Mouse (Mus musculus): Measurements from ENCODE around the gene Gm20481. TPM values are rescaled to one million over a fixed set of nuclear protein-coding genes. Genes with fewer than 3 reads are reported as not detected.

Gene Gm20481
- not detected in 4 replicates for total RNA-seq (2023; ENCODE audit: inconsistent age)

DNA sequence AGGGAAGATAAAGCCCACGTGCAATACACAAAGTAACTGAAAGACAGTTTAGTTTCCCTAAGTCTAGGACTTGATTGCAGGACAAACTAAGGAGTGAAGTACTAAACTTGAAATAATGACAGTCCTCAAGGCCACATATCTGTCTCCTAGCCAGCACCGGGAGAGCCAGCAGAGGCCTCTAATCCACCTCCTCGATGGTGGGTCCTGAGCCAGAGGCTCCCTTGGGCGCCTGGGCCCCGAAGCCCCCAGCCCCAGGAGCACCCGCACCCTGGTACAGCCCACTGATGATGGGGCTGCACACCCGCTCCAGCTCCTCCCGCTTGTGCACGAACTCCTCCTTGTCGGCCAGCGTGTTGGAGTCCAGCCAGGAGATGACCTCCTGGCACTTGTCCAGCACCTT lies at the start of gene Gm20481:
Gene Gm20481 (plus strand): TSS at position 91 of the 400 bp plus-strand sequence.

DNA sequence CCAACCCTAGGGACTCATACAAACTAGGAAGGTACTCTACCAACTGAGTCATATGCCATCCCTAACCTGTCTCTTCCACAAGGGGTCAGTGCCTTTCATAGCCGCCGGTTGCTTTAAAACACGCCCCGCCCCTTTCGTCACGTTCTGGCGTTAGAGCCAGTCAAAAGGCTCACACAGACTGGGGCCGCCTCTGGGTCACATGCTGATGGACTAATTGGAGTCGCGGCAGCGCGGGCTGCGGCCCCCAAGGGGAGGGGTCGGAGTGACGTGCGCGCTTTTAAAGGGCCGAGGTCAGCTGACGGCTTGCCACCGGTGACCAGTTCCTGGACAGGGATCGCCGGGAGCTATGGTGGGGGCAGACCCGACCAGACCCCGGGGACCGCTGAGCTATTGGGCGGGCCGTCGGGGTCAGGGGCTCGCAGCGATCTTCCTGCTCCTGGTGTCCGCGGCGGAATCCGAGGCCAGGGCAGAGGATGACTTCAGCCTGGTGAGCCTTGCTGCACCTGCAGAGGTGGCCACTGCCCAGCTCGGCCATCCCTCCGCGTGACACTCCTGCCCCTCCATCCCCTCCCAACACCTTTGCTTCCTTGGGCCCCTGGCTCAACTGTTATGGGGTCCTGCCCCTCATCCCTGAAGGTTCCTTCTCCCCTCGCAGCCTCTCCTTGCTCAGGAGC lies 38.5 kb upstream of the Gm20481 start, which contains the start of gene Neu1:
Gene Neu1 (plus strand): TSS at position 193 of the 674 bp plus-strand sequence.

GRCm38 (mm10) chr17:34959130-34959778 lies 10.5 kb upstream of the Gm20481 start, which contains the start of gene Hspa1b:
Hspa1b (minus strand) TSS chr17:34959238.

DNA sequence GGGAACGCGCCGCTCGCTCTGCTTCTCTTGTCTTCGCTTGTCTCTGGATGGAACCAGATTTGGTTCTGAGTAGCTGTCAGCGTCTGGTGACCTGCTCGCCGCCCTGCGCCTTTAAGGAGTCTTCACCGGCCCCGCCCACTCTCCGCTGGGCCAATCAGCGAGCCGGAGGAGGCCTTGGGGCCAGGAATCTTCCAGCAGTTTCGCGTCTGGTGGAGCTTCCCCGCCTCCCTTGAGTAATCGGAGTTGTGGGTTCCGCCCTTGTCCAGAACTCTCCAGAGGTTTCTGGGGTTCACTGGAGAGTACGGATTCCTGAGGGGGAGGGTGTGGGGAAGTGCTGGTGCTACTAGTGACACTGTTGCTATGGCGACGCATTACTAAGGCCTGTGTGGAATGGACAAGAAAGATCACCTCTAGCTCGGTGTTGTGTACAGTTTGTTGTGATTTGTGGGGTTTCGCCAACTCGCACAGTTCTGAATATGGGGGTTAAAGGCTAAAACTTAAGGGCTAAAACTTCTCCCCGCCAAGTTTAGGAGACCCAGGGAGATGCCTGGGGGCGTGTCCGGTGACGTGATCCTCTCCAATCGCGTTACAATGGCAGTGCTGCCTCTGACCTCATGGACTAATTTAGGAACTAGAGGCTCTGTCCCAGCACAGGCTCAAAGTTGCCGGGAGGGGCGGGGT lies 2.5 kb downstream of the Gm20481 start, which contains the start of the genes Hspa1a and Hspa1l:
Gene Hspa1a (minus strand): TSS at position 88 of the 681 bp plus-strand sequence.
Gene Hspa1l (plus strand): TSS at position 635 of the 681 bp plus-strand sequence.

GRCm38 (mm10) chr17:34981690-34982180 lies 12.0 kb downstream of the Gm20481 start, which contains the start of gene Lsm2:
Lsm2 (plus strand) TSS chr17:34981862.

GRCm38 (mm10) chr17:35000717-35001451 lies 31.2 kb downstream of the Gm20481 start, which contains the start of gene Vars:
Vars (plus strand) TSS chr17:35000987.

GRCm38 (mm10) chr17:35016376-35016775 lies 46.7 kb downstream of the Gm20481 start, which contains the start of gene Vwa7:
Vwa7 (plus strand) TSS chr17:35016579.

Other genes with a start within 250 kb of the Gm20481 start
- gene C4b, start 226.0 kb upstream of the Gm20481 start, total RNA-seq (2023; ENCODE audit: inconsistent age) = 1.8 to 3.2 TPM (median 2.4 TPM) in 4 replicates
- gene Cyp21a1, start 165.4 kb upstream of the Gm20481 start, total RNA-seq (2023; ENCODE audit: inconsistent age) = not detected in 4 replicates
- gene Stk19, start 133.0 kb upstream of the Gm20481 start, total RNA-seq (2023; ENCODE audit: inconsistent age) = 60.8 to 71.7 TPM (median 69.2 TPM) in 4 replicates
- gene Dxo, start 132.9 kb upstream of the Gm20481 start, total RNA-seq (2023; ENCODE audit: inconsistent age) = 75.3 to 85.7 TPM (median 83.7 TPM) in 4 replicates
- gene Skiv2l, start 119.7 kb upstream of the Gm20481 start, total RNA-seq (2023; ENCODE audit: inconsistent age) = 102 to 123 TPM (median 110 TPM) in 4 replicates
- gene Nelfe, start 119.5 kb upstream of the Gm20481 start, total RNA-seq (2023; ENCODE audit: inconsistent age) = 33.5 to 41.3 TPM (median 38.0 TPM) in 4 replicates
- 0.54 TPM in 1 of 4 replicates, not detected in the others for gene Cfb, start 107.4 kb upstream of the Gm20481 start, total RNA-seq (2023; ENCODE audit: inconsistent age)
- gene Zbtb12, start 90.4 kb upstream of the Gm20481 start, total RNA-seq (2023; ENCODE audit: inconsistent age) = 11.1 to 11.4 TPM (median 11.2 TPM) in 4 replicates
- gene Gm20547, start 87.9 kb upstream of the Gm20481 start, total RNA-seq (2023; ENCODE audit: inconsistent age) = 0.27 TPM in 1 of 4 replicates, not detected in the others
- gene C2, start 71.6 kb upstream of the Gm20481 start, total RNA-seq (2023; ENCODE audit: inconsistent age) = 1.8 to 3.4 TPM (median 2.8 TPM) in 4 replicates
- gene Ehmt2, start 71.4 kb upstream of the Gm20481 start, total RNA-seq (2023; ENCODE audit: inconsistent age) = 152 to 164 TPM (median 157 TPM) in 4 replicates
- gene Slc44a4, start 55.4 kb upstream of the Gm20481 start, total RNA-seq (2023; ENCODE audit: inconsistent age) = not detected in 4 replicates
- 94.9 to 102 TPM (median 98.6 TPM) in 4 replicates for gene Neu1, start 38.7 kb upstream of the Gm20481 start, total RNA-seq (2023; ENCODE audit: inconsistent age)
- gene Hspa1b, start 10.7 kb upstream of the Gm20481 start, total RNA-seq (2023; ENCODE audit: inconsistent age) = 17.8 to 62.2 TPM (median 28.7 TPM) in 4 replicates
- 10.4 to 29.3 TPM (median 20.1 TPM) in 4 replicates for gene Hspa1a, start 2.2 kb downstream of the Gm20481 start, total RNA-seq (2023; ENCODE audit: inconsistent age)
- 0.21 to 0.38 TPM in 2 of 4 replicates, not detected in the others for gene Hspa1l, start 2.8 kb downstream of the Gm20481 start, total RNA-seq (2023; ENCODE audit: inconsistent age)
- gene Lsm2, start 11.9 kb downstream of the Gm20481 start, total RNA-seq (2023; ENCODE audit: inconsistent age) = 30.0 to 37.2 TPM (median 32.0 TPM) in 4 replicates
- gene Vars, start 31.1 kb downstream of the Gm20481 start, total RNA-seq (2023; ENCODE audit: inconsistent age) = 269 to 300 TPM (median 290 TPM) in 4 replicates
- 0.16 to 0.54 TPM (median 0.25 TPM) in 4 replicates for gene Vwa7, start 46.7 kb downstream of the Gm20481 start, total RNA-seq (2023; ENCODE audit: inconsistent age)
- gene Sapcd1, start 58.1 kb downstream of the Gm20481 start, total RNA-seq (2023; ENCODE audit: inconsistent age) = 3.4 to 6.4 TPM (median 4.6 TPM) in 4 replicates
- gene Msh5, start 76.8 kb downstream of the Gm20481 start, total RNA-seq (2023; ENCODE audit: inconsistent age) = 6.1 to 10.5 TPM (median 9.2 TPM) in 4 replicates
- 196 to 218 TPM (median 210 TPM) in 4 replicates for gene Clic1, start 80.1 kb downstream of the Gm20481 start, total RNA-seq (2023; ENCODE audit: inconsistent age)
- gene Ddah2, start 89.1 kb downstream of the Gm20481 start, total RNA-seq (2023; ENCODE audit: inconsistent age) = 2.6 to 4.8 TPM (median 4.2 TPM) in 4 replicates
- not detected in 4 replicates for gene Ly6g6c, start 95.5 kb downstream of the Gm20481 start, total RNA-seq (2023; ENCODE audit: inconsistent age)
- 0.45 TPM in 1 of 4 replicates, not detected in the others for gene Mpig6b, start 96.3 kb downstream of the Gm20481 start, total RNA-seq (2023; ENCODE audit: inconsistent age)
- not detected in 4 replicates for gene Ly6g6e, start 107.0 kb downstream of the Gm20481 start, total RNA-seq (2023; ENCODE audit: inconsistent age)
- not detected in 4 replicates for gene Ly6g6d, start 108.2 kb downstream of the Gm20481 start, total RNA-seq (2023; ENCODE audit: inconsistent age)
- not detected in 4 replicates for gene Ly6g6f, start 115.7 kb downstream of the Gm20481 start, total RNA-seq (2023; ENCODE audit: inconsistent age)
- gene Abhd16a, start 119.4 kb downstream of the Gm20481 start, total RNA-seq (2023; ENCODE audit: inconsistent age) = 76.3 to 80.8 TPM (median 77.2 TPM) in 4 replicates
- gene Ly6g5c, start 138.4 kb downstream of the Gm20481 start, total RNA-seq (2023; ENCODE audit: inconsistent age) = not detected in 4 replicates
- 0.93 to 1.6 TPM (median 1.2 TPM) in 4 replicates for gene Ly6g5b, start 145.5 kb downstream of the Gm20481 start, total RNA-seq (2023; ENCODE audit: inconsistent age)
- 24.7 to 31.8 TPM (median 30.3 TPM) in 4 replicates for gene Gpank1, start 151.5 kb downstream of the Gm20481 start, total RNA-seq (2023; ENCODE audit: inconsistent age)
- 121 to 143 TPM (median 135 TPM) in 4 replicates for gene Csnk2b, start 152.1 kb downstream of the Gm20481 start, total RNA-seq (2023; ENCODE audit: inconsistent age)
- gene D17H6S53E, start 156.5 kb downstream of the Gm20481 start, total RNA-seq (2023; ENCODE audit: inconsistent age) = 10.6 to 19.4 TPM (median 13.7 TPM) in 4 replicates
- 0.51 to 2.8 TPM (median 0.69 TPM) in 3 of 4 replicates, not detected in the other for gene Apom, start 162.1 kb downstream of the Gm20481 start, total RNA-seq (2023; ENCODE audit: inconsistent age)
- 446 to 480 TPM (median 464 TPM) in 4 replicates for gene Bag6, start 165.3 kb downstream of the Gm20481 start, total RNA-seq (2023; ENCODE audit: inconsistent age)
- 328 to 347 TPM (median 341 TPM) in 4 replicates for gene Prrc2a, start 195.0 kb downstream of the Gm20481 start, total RNA-seq (2023; ENCODE audit: inconsistent age)
- gene Aif1, start 206.2 kb downstream of the Gm20481 start, total RNA-seq (2023; ENCODE audit: inconsistent age) = 4.4 to 9.9 TPM (median 8.0 TPM) in 4 replicates
- 38.1 to 43.3 TPM (median 40.2 TPM) in 4 replicates for gene Lst1, start 218.5 kb downstream of the Gm20481 start, total RNA-seq (2023; ENCODE audit: inconsistent age)
- gene Ltb, start 224.5 kb downstream of the Gm20481 start, total RNA-seq (2023; ENCODE audit: inconsistent age) = 564 to 668 TPM (median 599 TPM) in 4 replicates
- 9.9 to 12.7 TPM (median 11.2 TPM) in 4 replicates for gene Tnf, start 232.1 kb downstream of the Gm20481 start, total RNA-seq (2023; ENCODE audit: inconsistent age)
- gene Lta, start 235.4 kb downstream of the Gm20481 start, total RNA-seq (2023; ENCODE audit: inconsistent age) = 31.8 to 44.1 TPM (median 36.1 TPM) in 4 replicates

Data from B cell, adult (primary cell).